ENCODE assay signal across 24 mouse cellular contexts in the genomic region with DNA sequence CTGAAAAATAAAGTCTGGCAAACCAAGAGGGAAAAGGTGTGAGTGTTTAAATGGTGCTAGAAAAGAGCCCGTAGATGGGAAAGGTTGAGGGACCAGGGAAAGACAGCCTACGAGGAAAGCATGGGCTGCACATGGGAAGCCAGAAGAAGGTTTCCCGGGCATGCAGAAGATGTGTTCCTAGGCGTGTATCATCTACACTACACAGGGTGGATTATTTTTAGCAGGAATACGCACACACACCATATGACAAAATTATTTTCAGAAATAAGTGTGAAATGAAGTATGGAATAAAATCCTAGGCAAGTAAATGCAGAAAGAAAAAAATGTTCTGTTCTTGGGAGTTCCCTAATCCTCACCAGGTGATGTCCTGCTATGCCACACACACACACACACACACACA. TPM values are rescaled to one million over a fixed set of nuclear protein-coding genes. Genes with fewer than 3 reads are reported as not detected.
"Had no signal": no experiment of that assay in that cellular context is flagged by ENCODE, and none has a peak within 500 bp of the region (broad histone marks: within the 10 kb centered on the region; RNA-seq: fewer than 3 reads in every experiment).

No protein-coding gene starts in this region.

- H3K9ac ChIP-seq: neural tube, embryonic 12.5 days; neural tube, embryonic 13.5 days; neural tube, embryonic 15.5 days; stomach, embryonic 15.5 days had no signal

- H3K27me3 ChIP-seq: neural tube, embryonic 12.5 days; neural tube, embryonic 13.5 days; neural tube, embryonic 15.5 days; stomach, embryonic 15.5 days had no signal

- H3K36me3 ChIP-seq: neural tube, embryonic 12.5 days; neural tube, embryonic 13.5 days; neural tube, embryonic 15.5 days; stomach, embryonic 15.5 days had no signal

- H3K4me3 ChIP-seq: neural tube, embryonic 12.5 days; neural tube, embryonic 13.5 days; neural tube, embryonic 15.5 days; stomach, embryonic 15.5 days had no signal

- DNase-seq: retina, postnatal 1 day; right cerebral cortex, adult 18-20 months; right cerebral cortex, postnatal 14 days; right cerebral cortex, postnatal 25 days; right cerebral cortex, postnatal 4 days; spleen, adult 18-20 months; thymus, adult 18-20 months; thymus, adult 2 months; thymus, postnatal 14 days; thymus, postnatal 25 days; thymus, postnatal 36 days; thymus, postnatal 4 days had no signal

- H3K9me3 ChIP-seq: neural tube, embryonic 12.5 days; neural tube, embryonic 13.5 days; neural tube, embryonic 15.5 days; stomach, embryonic 15.5 days had no signal

- H3K4me2 ChIP-seq: neural tube, embryonic 12.5 days; neural tube, embryonic 13.5 days; neural tube, embryonic 15.5 days; stomach, embryonic 15.5 days had no signal

- H3K27ac ChIP-seq: neural tube, embryonic 12.5 days; neural tube, embryonic 13.5 days; neural tube, embryonic 15.5 days; stomach, embryonic 15.5 days; stomach, postnatal 0 days had no signal

- H3K4me1 ChIP-seq: neural tube, embryonic 12.5 days; neural tube, embryonic 13.5 days; neural tube, embryonic 15.5 days; stomach, embryonic 15.5 days had no signal

RNA-seq across cellular contexts. Expression of a gene that starts 46.4 kb away (rescaled TPM):
- polyA plus RNA-seq: neural tube, embryonic 12.5 days; neural tube, embryonic 13.5 days; neural tube, embryonic 14.5 days; neural tube, embryonic 15.5 days; small intestine, adult 2 months; spleen, adult 2 months; stomach, embryonic 14.5 days; stomach, embryonic 15.5 days; stomach, embryonic 16.5 days; stomach, postnatal 0 days; thymus, adult 2 months; thymus, postnatal 0 days; urinary bladder, adult 2 months had no signal
